Mouse (Mus musculus): Measurements from ENCODE around the gene Mars.

DNA sequence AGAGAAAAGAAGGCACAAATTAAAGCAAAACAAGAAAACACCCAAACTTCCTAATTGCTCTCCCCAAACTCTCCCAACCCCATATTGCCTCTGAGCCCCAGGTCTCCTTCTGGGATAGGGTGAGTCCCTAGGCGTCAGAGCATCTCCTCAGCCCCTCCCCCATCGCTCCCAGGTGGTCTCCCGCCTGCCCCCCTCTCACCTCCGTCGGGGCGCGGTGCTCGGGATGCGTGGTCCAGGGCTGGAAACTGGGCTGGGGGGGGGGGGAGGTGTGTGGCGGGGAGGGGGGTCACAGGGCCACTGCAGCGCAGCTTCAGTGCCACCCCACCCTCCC is 29.7 kb upstream of the Mars start:
- no peak for TF ChIP-seq CTCF (IDR thresholded peaks at IDR 0.05; ENCODE audit: low read depth, low read length)
- TF ChIP-seq POLR2A (IDR thresholded peaks at IDR 0.05; ENCODE audit: extremely low read depth, insufficient read depth, low read length): no peak
